Mouse (Mus musculus) yolk sac, embryonic 10.5 days (tissue): ENCODE data around the gene Rfc4.
"Not testable (repeated sequence)": the region's sequence is repeated elsewhere in the genome, so short reads cannot be mapped to it uniquely, and the experiment has no call there.

Experiments
- DNase-seq: peaks from one replicate; pipeline ENCODE4 v3.0.0-alpha.2; 2017; ENCODE audit warnings: low spot score

The Rfc4 gene

GRCm38 (mm10) chr16:23102340-23103037 is 25.0 kb downstream of the Rfc4 start:
- DNase-seq, result peak; percentile 77

GRCm38 (mm10) chr16:23100613-23101012 is 26.9 kb downstream of the Rfc4 start:
- no peak for DNase-seq

- peak; percentile 74 for DNase-seq
These were observed 27.4 kb downstream of the Rfc4 start for GRCm38 (mm10) chr16:23100099-23100575.

- DNase-seq, result no peak
These were observed 27.9 kb downstream of the Rfc4 start for GRCm38 (mm10) chr16:23099632-23100031.

GRCm38 (mm10) chr16:23098105-23098452 is 29.5 kb downstream of the Rfc4 start:
- not testable (repeated sequence) for DNase-seq

- not testable (repeated sequence) for DNase-seq
These were observed 30.0 kb downstream of the Rfc4 start for GRCm38 (mm10) chr16:23097290-23098104.

- not testable (repeated sequence) for DNase-seq
These were observed 30.7 kb downstream of the Rfc4 start for GRCm38 (mm10) chr16:23096886-23097285.

GRCm38 (mm10) chr16:23095581-23095980 is 32.0 kb downstream of the Rfc4 start:
- not testable (repeated sequence) for DNase-seq

- no peak for DNase-seq
These were observed 33.4 kb downstream of the Rfc4 start for GRCm38 (mm10) chr16:23094136-23094535.

- DNase-seq, result no peak
These were observed 34.1 kb downstream of the Rfc4 start for GRCm38 (mm10) chr16:23093321-23093953.

- DNase-seq, result not testable (repeated sequence)
These were observed 36.2 kb downstream of the Rfc4 start for GRCm38 (mm10) chr16:23091345-23091744.

GRCm38 (mm10) chr16:23088491-23088890 is 39.0 kb downstream of the Rfc4 start:
- not testable (repeated sequence) for DNase-seq

GRCm38 (mm10) chr16:23087712-23088111 is 39.8 kb downstream of the Rfc4 start:
- not testable (repeated sequence) for DNase-seq

- not testable (repeated sequence) for DNase-seq
These were observed 40.4 kb downstream of the Rfc4 start for GRCm38 (mm10) chr16:23087159-23087558.

GRCm38 (mm10) chr16:23077516-23077915 is 50.0 kb downstream of the Rfc4 start:
- DNase-seq, result not testable (repeated sequence)
